ENCODE assay signal across 18 mouse cellular contexts in genomic region chr14:46480396-46480795, GRCm38 (mm10).
DNase-seq lines count a peak whose midpoint lies in the region; ATAC-seq and TF ChIP-seq lines count a peak whose summit lies in the region.
"Had no signal": no experiment of that assay in that cellular context is flagged by ENCODE, and none has a peak within 500 bp of the region (broad histone marks: within the 10 kb centered on the region; RNA-seq: fewer than 3 reads in every experiment).

No protein-coding gene starts in this region.

- TF ChIP-seq EP300 in lung, postnatal 0 days (IDR thresholded peaks at IDR 0.05), result no peak

- 81% methylated on average over 7 of the region's 7 CpGs for WGBS in lung, postnatal 0 days
- WGBS in forebrain, embryonic 15.5 days, result 81% methylated on average over 7 of the region's 7 CpGs

- in situ Hi-C loops in ES-E14 (cut with MboI; ENCODE audit: low sequenced_read_pairs in 2 of 2, unreplicated experiment in 2 of 2), result no loop called here

- no peaks in the 10 kb centered on the region for H3K9me3 ChIP-seq in lung, postnatal 0 days (ENCODE audit: low read length)
- no peaks in the 10 kb centered on the region for H3K9me3 ChIP-seq in ES-E14 (ENCODE audit: control insufficient read depth, insufficient read depth, low read depth, low read length)
- H3K9me3 ChIP-seq in forebrain, embryonic 15.5 days, result no peaks in the 10 kb centered on the region
- H3K9me3 ChIP-seq: embryonic facial prominence, embryonic 10.5 days; embryonic facial prominence, embryonic 12.5 days; forebrain, embryonic 13.5 days had no signal

- H3K27ac ChIP-seq in lung, postnatal 0 days (ENCODE audit: low read length), result no peak overlapping the region
- no peak overlapping the region for H3K27ac ChIP-seq in ES-E14 (ENCODE audit: insufficient read depth, low read depth, low read length, poor library complexity, severe bottlenecking)
- no peak overlapping the region for H3K27ac ChIP-seq in forebrain, embryonic 15.5 days (replicated peaks)
- H3K27ac ChIP-seq: embryonic facial prominence, embryonic 10.5 days; embryonic facial prominence, embryonic 12.5 days; forebrain, embryonic 13.5 days had no signal

- no peak overlapping the region for H3K4me2 ChIP-seq in lung, postnatal 0 days (replicated peaks; ENCODE audit: low read depth, low read length)
- no peak overlapping the region for H3K4me2 ChIP-seq in forebrain, embryonic 15.5 days (replicated peaks)
- H3K4me2 ChIP-seq: embryonic facial prominence, embryonic 12.5 days; forebrain, embryonic 13.5 days had no signal

- no peaks in the 10 kb centered on the region for H3K4me1 ChIP-seq in lung, postnatal 0 days (ENCODE audit: insufficient read depth, low read depth, low read length)
- no peaks in the 10 kb centered on the region for H3K4me1 ChIP-seq in ES-E14 (ENCODE audit: control insufficient read depth in 2 of 2, insufficient read depth in 2 of 2, low read length in 2 of 2, poor library complexity in 1 of 2)
- no peaks in the 10 kb centered on the region for H3K4me1 ChIP-seq in forebrain, embryonic 15.5 days
- H3K4me1 ChIP-seq: embryonic facial prominence, embryonic 10.5 days; embryonic facial prominence, embryonic 12.5 days; forebrain, embryonic 13.5 days had no signal

- no peaks in the 10 kb centered on the region for H3K36me3 ChIP-seq in lung, postnatal 0 days (ENCODE audit: insufficient read depth, low read length)
- H3K36me3 ChIP-seq in ES-E14 (ENCODE audit: control insufficient read depth, insufficient read depth, low read length, poor library complexity, severe bottlenecking), result no peaks in the 10 kb centered on the region
- H3K36me3 ChIP-seq in forebrain, embryonic 15.5 days, result no peaks in the 10 kb centered on the region
- H3K36me3 ChIP-seq: embryonic facial prominence, embryonic 10.5 days; embryonic facial prominence, embryonic 12.5 days had no signal

- no peak overlapping the region for H3K9ac ChIP-seq in lung, postnatal 0 days (replicated peaks; ENCODE audit: low read depth)
- no peak overlapping the region for H3K9ac ChIP-seq in ES-E14 (ENCODE audit: insufficient read depth, low read depth, low read length, poor library complexity, severe bottlenecking)
- H3K9ac ChIP-seq in forebrain, embryonic 15.5 days (replicated peaks), result no peak overlapping the region
- H3K9ac ChIP-seq: embryonic facial prominence, embryonic 12.5 days; forebrain, embryonic 13.5 days had no signal

- DNase-seq in lung, postnatal 0 days (ENCODE audit: low spot score), result no peak
- no peak for DNase-seq in lung, postnatal 36 days
- DNase-seq in ES-E14 (ENCODE audit: low read depth, low spot score), result peak; percentile 9
- peak; percentile 63 for DNase-seq in ZHBTc4 (ENCODE audit: low read depth, low spot score)
- no peak for DNase-seq in spleen, adult 12 weeks (ENCODE audit: low spot score)
- DNase-seq: adrenal gland, adult 2 months; adrenal gland, postnatal 10 days; adrenal gland, postnatal 25 days; cerebellum, adult 11-12 months; cerebellum, adult 2 months; cerebellum, adult 9-10 months; cerebellum, postnatal 10 days; cerebellum, postnatal 25 days had no signal

- TF ChIP-seq CTCF in lung, postnatal 0 days (IDR thresholded peaks at IDR 0.05), result 0 out of 2 replicates have a peak, but pooled peaks have one; percentile 5

- no peak overlapping the region for H3K4me3 ChIP-seq in lung, postnatal 0 days (ENCODE audit: low read depth, low read length)
- no peak overlapping the region for H3K4me3 ChIP-seq in ES-E14 (ENCODE audit: insufficient read depth in 1 of 2, low read depth in 1 of 2, low read length in 2 of 2, poor library complexity in 1 of 2, severe bottlenecking in 1 of 2)
- no peak overlapping the region for H3K4me3 ChIP-seq in forebrain, embryonic 15.5 days
- H3K4me3 ChIP-seq: embryonic facial prominence, embryonic 10.5 days; embryonic facial prominence, embryonic 12.5 days; forebrain, embryonic 13.5 days had no signal

- ATAC-seq in lung, postnatal 0 days, result no peak
- ATAC-seq in forebrain, embryonic 15.5 days (replicated peaks), result no peak
- ATAC-seq: forebrain, embryonic 13.5 days; forebrain, embryonic 16.5 days had no signal

- no peaks in the 10 kb centered on the region for H3K27me3 ChIP-seq in lung, postnatal 0 days (replicated peaks; ENCODE audit: insufficient read depth, low read length)
- H3K27me3 ChIP-seq in forebrain, embryonic 15.5 days, result no peaks in the 10 kb centered on the region
- H3K27me3 ChIP-seq: embryonic facial prominence, embryonic 12.5 days; forebrain, embryonic 13.5 days had no signal

TF ChIP-seq in ES-E14, 5 proteins besides CTCF, POLR2A, EP300 and RAD21:
- TF ChIP-seq HCFC1 (IDR thresholded peaks at IDR 0.05; ENCODE audit: borderline replicate concordance, insufficient read depth, low read length), result no peak
- no peak for TF ChIP-seq ZNF384 (IDR thresholded peaks at IDR 0.05; ENCODE audit: low read depth, low read length)
- TF ChIP-seq CHD2 (IDR thresholded peaks at IDR 0.05; ENCODE audit: low read depth, low read length), result no peak
- no peak for TF ChIP-seq MAFK (IDR thresholded peaks at IDR 0.05; ENCODE audit: insufficient read depth, low read depth, low read length)
- TF ChIP-seq ZC3H11A (IDR thresholded peaks at IDR 0.05; ENCODE audit: borderline replicate concordance, low read depth, low read length), result no peak

Comparison
In these comparisons a context has a peak if more than half of its experiments do, and no peak if none do; other contexts are left out.
1. DNase-seq: peak in ES-E14 (single experiment) and ZHBTc4 (single experiment); none in lung, postnatal 0 days (single experiment), lung, postnatal 36 days (single experiment) and spleen, adult 12 weeks (single experiment).